Comparison of ENCODE assay signal across 17 mouse cellular contexts in genomic region chr13:43474722-43475121, GRCm38 (mm10). TPM values are rescaled to one million over a fixed set of nuclear protein-coding genes. Genes with fewer than 3 reads are reported as not detected.
DNase-seq lines count a peak whose midpoint lies in the region; ATAC-seq and TF ChIP-seq lines count a peak whose summit lies in the region.
"Had no signal": no experiment of that assay in that cellular context is flagged by ENCODE, and none has a peak within 500 bp of the region (broad histone marks: within the 10 kb centered on the region; RNA-seq: fewer than 3 reads in every experiment).

No protein-coding gene starts in this region.

- no peak for TF ChIP-seq CTCF in liver, postnatal 0 days (IDR thresholded peaks at IDR 0.05; ENCODE audit: low read depth)

- no peak for DNase-seq in liver, embryonic 13.5 days
- DNase-seq in liver, postnatal 0 days, result no peak
- peak; percentile 11 for DNase-seq in limb, embryonic 10.5 days (ENCODE audit: low spot score)
- no peak for DNase-seq in natural killer cell, adult 2 months (ENCODE audit: low spot score in 2 of 2)
- DNase-seq in embryo, embryonic 10.5 days (ENCODE audit: low spot score), result no peak
- DNase-seq: adrenal gland, adult 2 months; adrenal gland, postnatal 10 days; adrenal gland, postnatal 25 days; cerebellum, adult 11-12 months; cerebellum, adult 2 months; cerebellum, adult 9-10 months; cerebellum, postnatal 25 days; forebrain, postnatal 0 days had no signal

- H3K27me3 ChIP-seq in liver, embryonic 13.5 days, result no peaks in the 10 kb centered on the region
- H3K27me3 ChIP-seq in liver, postnatal 0 days (ENCODE audit: insufficient read depth, low read length), result no peaks in the 10 kb centered on the region
- H3K27me3 ChIP-seq in limb, embryonic 10.5 days (ENCODE audit: low read depth, poor library complexity, severe bottlenecking), result no peaks in the 10 kb centered on the region
- H3K27me3 ChIP-seq: embryonic facial prominence, embryonic 12.5 days; forebrain, embryonic 13.5 days; forebrain, embryonic 15.5 days had no signal

- no peaks in the 10 kb centered on the region for H3K9me3 ChIP-seq in liver, embryonic 13.5 days (replicated peaks)
- H3K9me3 ChIP-seq in liver, postnatal 0 days (ENCODE audit: low read length), result no peaks in the 10 kb centered on the region
- no peaks in the 10 kb centered on the region for H3K9me3 ChIP-seq in limb, embryonic 10.5 days (replicated peaks)
- H3K9me3 ChIP-seq: embryonic facial prominence, embryonic 10.5 days; embryonic facial prominence, embryonic 12.5 days; forebrain, embryonic 13.5 days; forebrain, embryonic 15.5 days had no signal

- ATAC-seq in liver, embryonic 13.5 days (ENCODE audit: low read depth), result no peak
- no peak for ATAC-seq in liver, postnatal 0 days
- ATAC-seq: forebrain, embryonic 13.5 days; forebrain, embryonic 15.5 days; forebrain, postnatal 0 days had no signal

- no peak overlapping the region for H3K4me3 ChIP-seq in liver, embryonic 13.5 days (replicated peaks)
- no peak overlapping the region for H3K4me3 ChIP-seq in liver, postnatal 0 days (ENCODE audit: low read depth, low read length)
- no peak overlapping the region for H3K4me3 ChIP-seq in limb, embryonic 10.5 days
- H3K4me3 ChIP-seq: embryonic facial prominence, embryonic 10.5 days; embryonic facial prominence, embryonic 12.5 days; forebrain, embryonic 13.5 days; forebrain, embryonic 15.5 days had no signal

- H3K36me3 ChIP-seq in liver, embryonic 13.5 days, result no peaks in the 10 kb centered on the region
- H3K36me3 ChIP-seq in liver, postnatal 0 days (replicated peaks; ENCODE audit: insufficient read depth, low read length), result no peaks in the 10 kb centered on the region; the same call in 1 of the 2 replicates
- H3K36me3 ChIP-seq in limb, embryonic 10.5 days, result peaks cover 13% of the 10 kb centered on the region
- H3K36me3 ChIP-seq: embryonic facial prominence, embryonic 12.5 days; forebrain, embryonic 15.5 days had no signal

- H3K27ac ChIP-seq in liver, embryonic 13.5 days, result no peak overlapping the region
- no peak overlapping the region for H3K27ac ChIP-seq in liver, postnatal 0 days (ENCODE audit: low read depth)
- no peak overlapping the region for H3K27ac ChIP-seq in limb, embryonic 10.5 days
- H3K27ac ChIP-seq: embryonic facial prominence, embryonic 10.5 days; embryonic facial prominence, embryonic 12.5 days; forebrain, embryonic 13.5 days; forebrain, embryonic 15.5 days had no signal

- H3K4me1 ChIP-seq in liver, embryonic 13.5 days (replicated peaks), result peaks cover 61% of the 10 kb centered on the region
- peaks cover 29% of the 10 kb centered on the region for H3K4me1 ChIP-seq in liver, postnatal 0 days (ENCODE audit: insufficient read depth)
- peaks cover 29% of the 10 kb centered on the region for H3K4me1 ChIP-seq in limb, embryonic 10.5 days

- peak overlapping the region; percentile 26; the same call in 1 of the 2 replicates for H3K9ac ChIP-seq in liver, embryonic 13.5 days
- H3K9ac ChIP-seq in liver, postnatal 0 days (replicated peaks), result no peak overlapping the region
- H3K9ac ChIP-seq: embryonic facial prominence, embryonic 12.5 days; forebrain, embryonic 13.5 days; forebrain, embryonic 15.5 days; forebrain, postnatal 0 days had no signal

- TF ChIP-seq EP300 in liver, postnatal 0 days (IDR thresholded peaks at IDR 0.05; ENCODE audit: low read depth), result no peak

- H3K4me2 ChIP-seq in liver, embryonic 13.5 days, result no peak overlapping the region
- H3K4me2 ChIP-seq in liver, postnatal 0 days (ENCODE audit: low read depth, low read length), result no peak overlapping the region
- H3K4me2 ChIP-seq: embryonic facial prominence, embryonic 12.5 days; forebrain, embryonic 13.5 days; forebrain, embryonic 15.5 days had no signal

- WGBS in liver, embryonic 13.5 days (ENCODE audit: insufficient replicate concordance), result 78% methylated on average over 5 of the region's 5 CpGs
- 87% methylated on average over 5 of the region's 5 CpGs for WGBS in liver, postnatal 0 days (ENCODE audit: insufficient replicate concordance)
- 82% methylated on average over 5 of the region's 5 CpGs for WGBS in limb, embryonic 10.5 days

RNA-seq across cellular contexts. Expression of gene Ranbp9, which starts 6.4 kb away (rescaled TPM):
- polyA plus RNA-seq in liver, embryonic 13.5 days (2015; fragmentation: Nextera tagmentation; extraction: Ambion mirVana), result 2.4 and 3.4 TPM in 2 replicates
- polyA plus RNA-seq in liver, postnatal 0 days (2015; fragmentation: Nextera tagmentation; extraction: Ambion mirVana), result 3.0 and 4.6 TPM in 2 replicates
- polyA plus RNA-seq in limb, embryonic 10.5 days (2016; fragmentation: Nextera tagmentation; extraction: Ambion mirVana), result 10.0 and 10.1 TPM in 2 replicates
